Mouse (Mus musculus): ENCODE data around the gene Syn3.
"Not testable (repeated sequence)": the region's sequence is repeated elsewhere in the genome, so short reads cannot be mapped to it uniquely, and the experiment has no call there.

DNA sequence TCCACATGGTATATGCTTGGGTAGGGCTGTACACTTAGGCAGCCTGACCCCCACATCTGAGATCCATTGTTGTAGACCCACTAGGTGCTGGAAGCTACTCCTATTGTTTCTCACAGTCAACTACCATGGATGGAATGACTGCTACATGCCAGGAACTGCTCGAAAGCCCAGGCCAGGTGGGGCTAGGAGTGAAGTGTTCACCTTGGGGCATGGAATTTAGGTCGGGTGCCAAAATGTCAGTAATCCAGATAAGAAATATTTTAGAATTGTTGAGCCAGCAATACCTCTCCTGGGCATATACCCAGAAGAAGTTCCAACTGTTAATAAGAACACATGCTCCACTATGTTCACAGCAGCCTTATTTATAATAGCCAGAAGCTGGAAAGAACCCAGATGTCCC is 119.9 kb downstream of the Syn3 start:
- not testable (repeated sequence) for TF ChIP-seq POLR2A (IDR thresholded peaks at IDR 0.05; ENCODE audit: low read depth, low read length); CTCF (IDR thresholded peaks at IDR 0.05; ENCODE audit: extremely low read depth, insufficient read depth, insufficient read length, insufficient replicate concordance)
